Mouse (Mus musculus): ENCODE measurements around the gene Pigl. TPM values are rescaled to one million over a fixed set of nuclear protein-coding genes. Genes with fewer than 3 reads are reported as not detected.

Pigl gene
- total RNA-seq, 2 experiments from 2014 or later, result 5.6 to 7.6 TPM

- intact Hi-C loops (cut with DNase I), result loop anchor here (1.0 to 2.0 kb wide), 3 partner anchors 23 to 93 kb away; partner anchors contain the start of genes Ncor1, Pigl and Trpv2
- DNase-seq (ENCODE audit: low spot score in 2 of 2), result peak; percentile 86 to 91
Measured at GRCm38 (mm10) chr11:62551226-62552119, 93.2 kb downstream of the Pigl start.

GRCm38 (mm10) chr11:62553186-62553585 lies 94.9 kb downstream of the Pigl start:
- intact Hi-C loops (cut with DNase I), result no loop called here
- DNase-seq (ENCODE audit: low spot score in 2 of 2), result no peak

DNA sequence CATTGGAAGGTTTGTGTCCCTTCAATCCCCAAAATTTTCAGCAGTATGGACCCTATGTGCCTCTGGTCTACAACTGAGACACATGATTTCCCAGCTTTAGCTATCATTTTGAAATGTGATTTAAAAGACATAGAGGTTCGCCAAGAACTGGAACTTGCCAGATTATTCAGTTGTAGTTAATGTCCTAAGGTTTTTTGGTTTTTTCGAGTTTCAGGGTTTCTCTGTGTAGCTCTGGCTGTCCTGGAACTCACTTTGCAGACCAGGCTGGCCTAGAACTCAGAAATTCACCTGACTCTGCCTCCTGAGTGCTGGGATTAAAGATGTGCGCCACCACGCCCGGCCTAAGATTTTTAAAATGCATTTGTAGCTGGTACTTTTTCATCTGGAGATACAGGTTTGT lies 95.4 kb downstream of the Pigl start:
- intact Hi-C loops (cut with DNase I), result no loop called here
- no peak for DNase-seq (ENCODE audit: low spot score in 2 of 2)

DNA sequence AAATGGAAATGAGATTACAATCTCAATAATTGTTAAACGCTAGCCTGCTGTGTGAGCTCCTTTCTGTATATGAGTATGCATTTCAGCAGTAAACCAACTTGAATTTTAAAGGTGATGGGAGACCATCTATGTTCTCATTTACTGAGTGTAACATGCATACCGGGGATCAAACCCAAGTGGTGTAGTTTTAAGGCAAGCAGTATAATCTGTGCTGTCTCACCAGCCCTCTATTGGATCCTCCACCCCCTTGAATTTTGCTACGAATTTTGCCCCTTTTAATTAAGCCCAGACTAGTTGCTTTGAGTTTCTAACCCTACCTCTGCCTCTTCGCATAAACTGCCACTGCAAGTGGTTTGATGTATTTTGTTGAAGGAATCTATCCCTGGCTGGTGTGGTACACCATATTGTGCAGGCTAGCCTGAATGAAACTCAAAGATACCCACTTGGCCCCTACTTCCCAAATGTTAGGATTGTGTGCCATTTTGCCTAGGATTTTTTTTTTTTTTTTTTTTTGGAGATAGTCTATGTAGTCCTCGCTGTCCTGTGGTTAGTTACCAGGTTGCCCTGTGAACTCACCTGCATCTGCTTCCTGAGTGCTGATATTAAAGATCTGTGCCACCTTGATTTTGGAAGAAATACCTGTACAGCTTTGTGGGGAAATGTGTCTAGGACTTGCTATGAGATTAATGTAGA lies 96.0 kb downstream of the Pigl start:
- DNase-seq (ENCODE audit: low spot score in 2 of 2), result no peak
- intact Hi-C loops (cut with DNase I), result no loop called here

DNA sequence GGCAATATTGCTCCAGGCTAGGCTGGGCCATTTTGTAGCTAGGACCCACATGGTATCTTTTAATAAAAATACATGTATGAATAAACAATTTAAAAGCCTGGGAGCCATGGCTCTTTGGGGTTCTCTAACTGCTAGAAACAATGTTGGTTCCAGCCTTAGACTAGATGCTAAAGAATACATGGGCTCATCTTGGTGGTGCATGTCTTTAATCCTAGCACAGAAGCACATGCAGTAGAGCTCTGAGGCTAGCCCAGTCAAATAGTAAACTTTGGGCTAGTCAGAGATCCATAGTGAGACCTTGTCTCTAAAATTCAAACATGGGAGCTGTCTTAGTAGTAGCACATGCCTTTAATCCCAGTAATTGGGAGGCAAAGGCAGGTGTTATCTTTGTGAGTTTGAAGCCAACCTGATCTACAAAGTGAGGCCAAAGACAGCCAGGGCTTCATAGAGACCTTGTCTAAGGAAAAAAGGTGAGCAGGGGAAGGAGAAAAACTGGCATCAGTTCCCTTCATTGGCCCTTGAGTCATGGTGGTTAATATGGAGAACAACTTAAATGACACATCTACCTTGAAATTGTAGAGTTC lies 96.8 kb downstream of the Pigl start:
- DNase-seq (ENCODE audit: low spot score in 2 of 2), result no peak
- intact Hi-C loops (cut with DNase I), result no loop called here

DNA sequence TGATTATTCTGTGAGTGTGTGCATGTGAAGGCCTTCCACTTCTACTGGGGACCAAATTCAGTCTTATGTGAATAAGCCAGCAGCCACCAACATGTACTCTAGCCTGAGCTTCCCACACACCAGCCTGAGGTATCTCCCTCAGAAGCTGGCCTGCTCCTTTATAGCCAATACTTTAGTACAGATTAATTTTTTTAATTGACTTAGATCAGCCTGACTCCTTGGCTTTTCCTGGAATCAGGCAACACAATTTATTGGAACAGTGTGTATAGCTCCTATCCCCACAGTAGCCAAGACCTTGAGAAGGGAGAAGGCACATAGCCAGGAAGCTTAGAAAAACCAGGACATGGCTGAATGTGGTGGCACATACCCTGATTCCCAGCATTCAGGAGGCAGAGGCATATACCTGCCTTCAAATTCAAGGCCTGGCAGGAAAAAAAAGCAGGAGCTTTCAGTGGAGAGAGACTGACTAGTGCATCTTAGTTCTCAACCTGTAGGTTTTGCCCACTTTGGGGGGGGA lies 97.7 kb downstream of the Pigl start:
- DNase-seq (ENCODE audit: low spot score in 2 of 2), result no peak
- intact Hi-C loops (cut with DNase I), result no loop called here

DNA sequence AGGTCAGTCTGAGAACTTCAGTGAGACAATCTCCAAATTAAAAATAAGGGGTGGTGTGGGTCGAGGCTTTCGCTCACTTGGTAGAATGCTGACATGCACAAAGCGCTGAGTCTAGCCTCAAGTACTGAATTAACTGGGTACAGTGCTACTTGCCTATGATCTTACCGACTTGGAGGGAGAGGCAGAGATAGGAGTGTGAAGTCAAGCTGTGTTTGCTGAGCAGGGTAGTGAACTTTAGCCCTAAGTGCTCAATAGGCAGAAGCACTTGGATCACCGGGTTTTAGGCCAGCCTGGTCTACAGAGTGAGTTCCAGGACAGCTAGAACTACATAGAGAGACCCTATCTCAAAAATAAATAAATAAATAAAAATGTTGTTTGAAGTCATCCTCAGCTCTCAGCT lies 98.9 kb downstream of the Pigl start:
- DNase-seq (ENCODE audit: low spot score in 2 of 2), result no peak
- intact Hi-C loops (cut with DNase I), result no loop called here

- intact Hi-C loops (cut with DNase I), result no loop called here
Measured at GRCm38 (mm10) chr11:62558152-62558551, 99.9 kb downstream of the Pigl start.

DNA sequence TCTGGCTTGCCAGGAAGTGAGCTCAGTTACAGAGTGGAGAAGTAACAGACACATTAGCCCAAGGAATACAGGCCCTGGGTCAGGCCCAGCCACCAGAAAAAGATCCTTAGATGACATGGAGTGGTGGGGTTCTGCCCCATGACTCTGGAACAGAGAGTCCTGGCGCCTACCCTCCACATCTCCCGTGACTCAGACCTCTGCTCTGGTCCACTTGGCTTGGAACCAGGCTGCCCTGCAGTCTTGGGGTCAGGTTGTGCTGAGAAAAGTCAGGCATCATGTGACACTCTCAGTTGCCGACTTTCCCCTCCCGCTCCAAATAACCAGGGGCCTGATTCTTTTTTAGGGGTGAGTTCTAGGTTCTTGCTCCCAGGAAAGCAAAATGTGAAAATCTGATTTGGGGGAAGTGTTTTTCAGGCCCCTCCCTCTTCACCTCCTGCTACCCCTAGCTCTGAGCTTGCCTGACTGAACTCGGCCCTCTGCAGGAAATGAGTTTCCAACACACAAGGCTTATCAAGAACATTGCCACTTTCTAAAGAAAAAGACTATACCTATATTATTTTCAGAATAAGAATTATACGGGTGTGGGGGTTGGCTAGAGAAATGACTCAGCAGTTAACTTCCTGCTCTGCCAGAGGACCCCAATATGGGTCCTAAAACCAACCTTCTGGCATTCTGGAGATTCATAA lies 100.8 kb downstream of the Pigl start:
- intact Hi-C loops (cut with DNase I), result no loop called here
- no peak for DNase-seq (ENCODE audit: low spot score in 2 of 2)

More at GRCm38 (mm10) chr11:62558152-62558551, 99.9 kb downstream of the Pigl start:
- DNase-seq (ENCODE audit: low spot score in 2 of 2), result no peak

- intact Hi-C loops (cut with DNase I), result no loop called here
- no peak for DNase-seq (ENCODE audit: low spot score in 2 of 2)
Measured at GRCm38 (mm10) chr11:62560463-62561016, 102.3 kb downstream of the Pigl start.

GRCm38 (mm10) chr11:62563590-62563989 lies 105.3 kb downstream of the Pigl start:
- no peak for DNase-seq (ENCODE audit: low spot score in 2 of 2)
- intact Hi-C loops (cut with DNase I), result no loop called here

Other genes starting within 250 kb of the Pigl start
- 1 to 10 TPM; 6.6 to 7.9 TPM for gene Adora2b, start 209.5 kb upstream of the Pigl start, total RNA-seq (2021)
- gene Zswim7, start 177.1 kb upstream of the Pigl start, total RNA-seq (2021), result 10 to 100 TPM; 15.3 to 16.9 TPM
- 10 to 100 TPM; 84.9 to 88.4 TPM for gene Ttc19, start 177.0 kb upstream of the Pigl start, total RNA-seq (2021)
- 100 to 1,000 TPM; 267 to 273 TPM for gene Ncor1, start 81 bp downstream of the Pigl start, total RNA-seq (2021)
- 10 to 100 TPM; 41.4 to 44.3 TPM for gene Cenpv, start 80.8 kb downstream of the Pigl start, total RNA-seq (2021)
- gene Ubb, start 92.7 kb downstream of the Pigl start, total RNA-seq (2021), result 1,000 to 10,000 TPM; 1,728 to 1,830 TPM
- 10 to 100 TPM; 16.6 to 18.7 TPM for gene Trpv2, start 116.0 kb downstream of the Pigl start, total RNA-seq (2021)
- 10 to 100 TPM; 18.0 to 20.0 TPM for gene Lrrc75a, start 190.1 kb downstream of the Pigl start, total RNA-seq (2021)
- gene Mmgt2, start 190.2 kb downstream of the Pigl start, total RNA-seq (2021), result 10 to 100 TPM; 18.4 to 20.2 TPM

All from left cerebral cortex, postnatal 25 days (tissue).